Mouse (Mus musculus) ES-CJ7 (cell line): ENCODE results near the gene Cntrl.
A peak's percentile ranks its signal among the peaks of the same experiment; 100 is the strongest.

Experiments used
- DNase-seq: peaks from one replicate; pipeline ENCODE4 v3.0.0; 2011; ENCODE audit warnings: low read depth, low spot score

Gene Cntrl

DNA sequence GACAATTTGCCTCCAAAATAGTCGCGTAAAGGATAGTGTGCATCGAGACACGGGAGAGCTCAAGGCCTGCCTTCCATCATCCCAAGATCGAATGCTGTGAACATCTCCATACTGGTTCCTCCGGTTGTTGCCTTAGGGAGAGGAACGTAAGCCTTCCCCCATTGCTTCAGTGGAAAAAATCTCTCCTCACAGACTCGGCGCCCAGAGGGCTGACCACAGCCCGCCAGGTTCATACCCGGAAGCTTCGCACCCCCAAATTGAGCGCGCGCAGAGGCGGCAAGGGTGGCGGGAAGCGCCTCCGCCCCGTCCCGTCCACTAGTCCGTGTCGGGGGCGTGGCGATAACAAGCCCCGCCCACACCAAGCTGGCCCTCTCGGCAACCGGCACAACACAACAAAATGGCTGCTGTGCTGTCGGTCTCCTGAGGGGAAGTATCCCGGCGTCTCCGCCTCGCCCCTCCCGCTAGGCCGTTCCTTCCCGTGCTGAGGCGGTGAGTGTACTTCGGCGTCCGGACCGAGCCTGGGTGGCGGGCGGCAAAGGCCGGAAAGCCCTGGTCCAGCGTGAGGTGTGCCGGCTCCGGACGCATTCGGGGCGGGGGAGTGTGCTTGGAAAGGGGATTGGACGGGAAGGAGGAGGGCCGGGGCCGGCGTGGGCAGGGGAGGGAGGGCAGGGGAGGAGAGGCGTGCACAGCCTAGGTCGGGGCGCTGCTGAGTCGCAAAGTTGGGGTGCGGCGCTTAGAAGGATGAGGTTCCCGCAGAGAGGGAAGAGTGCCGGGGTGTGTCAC, at the start of gene Cntrl:
Gene Cntrl (plus strand): TSS at position 352 of the 783 bp plus-strand sequence.
- peak; percentile 84 for DNase-seq

- no peak for DNase-seq
Measured at GRCm38 (mm10) chr2:35060256-35060655, 49.0 kb upstream of the Cntrl start.

DNA sequence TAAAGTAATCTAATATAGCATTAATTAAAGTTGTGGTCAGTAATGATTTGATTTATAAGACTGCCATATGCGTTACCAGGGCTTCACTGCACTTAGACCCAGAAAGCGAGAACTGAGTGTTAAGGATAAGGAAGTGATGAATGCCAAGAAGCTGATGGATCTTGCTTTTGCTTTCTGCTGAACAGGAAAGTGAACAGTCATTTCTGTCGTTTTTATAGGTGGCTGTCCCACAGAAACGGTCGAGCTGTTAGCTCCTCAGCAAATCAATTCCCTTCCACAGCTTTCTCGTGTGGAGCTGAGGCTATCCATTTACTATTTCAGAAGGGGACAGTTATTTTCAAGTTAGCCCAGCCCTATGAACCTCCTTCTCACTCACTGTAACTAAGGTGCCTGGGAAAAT, 48.4 kb upstream of the Cntrl start:
- DNase-seq, result no peak

DNA sequence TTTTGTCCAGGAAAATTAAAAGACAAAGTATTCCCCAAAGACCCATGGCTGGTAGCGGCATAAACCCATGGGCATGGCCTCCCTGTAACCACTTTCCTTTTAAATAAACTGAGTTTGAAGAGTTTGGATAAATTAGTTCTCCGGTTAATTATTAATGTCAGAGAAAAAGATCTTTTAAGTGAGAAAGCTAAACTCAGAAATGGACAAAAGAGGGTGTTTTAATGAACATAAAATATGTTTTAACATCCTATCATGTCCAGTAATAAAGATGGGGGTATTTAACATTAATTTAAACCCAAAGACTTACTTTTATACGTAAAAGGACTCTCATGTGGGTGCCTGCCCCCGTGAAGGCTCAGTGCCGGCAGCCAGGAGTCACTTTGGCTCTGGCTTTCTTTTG, 48.0 kb upstream of the Cntrl start, which contains the start of gene Hc:
Gene Hc (minus strand): TSS at position 101 of the 400 bp plus-strand sequence.
- no peak for DNase-seq

- DNase-seq, result no peak
Measured at GRCm38 (mm10) chr2:35063333-35064030, 45.8 kb upstream of the Cntrl start.

GRCm38 (mm10) chr2:35066525-35067082, 42.7 kb upstream of the Cntrl start:
- peak; percentile 30 for DNase-seq

- no peak for DNase-seq
Measured at GRCm38 (mm10) chr2:35067117-35067516, 42.2 kb upstream of the Cntrl start.

DNA sequence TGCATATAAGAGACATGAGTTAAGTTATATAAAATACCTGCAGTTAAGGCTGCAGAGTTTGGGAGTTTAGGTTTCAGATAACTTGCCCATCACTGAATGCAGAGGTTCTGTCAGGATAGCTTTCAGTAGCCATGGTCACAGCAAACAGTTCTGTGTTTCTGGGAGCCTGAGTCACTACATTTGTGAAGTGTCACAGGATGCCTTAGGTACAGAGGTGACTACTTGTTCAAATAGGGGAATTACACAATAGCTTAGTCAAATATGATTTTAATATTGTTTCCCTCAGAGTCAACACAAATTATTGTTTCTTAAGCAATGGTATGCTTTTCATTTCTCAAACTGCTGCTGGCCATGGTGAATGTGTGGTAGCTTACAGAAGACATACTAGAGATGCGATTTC, 40.2 kb upstream of the Cntrl start:
- no peak for DNase-seq

- no peak for DNase-seq
Measured at GRCm38 (mm10) chr2:35070275-35070674, 39.0 kb upstream of the Cntrl start.

DNA sequence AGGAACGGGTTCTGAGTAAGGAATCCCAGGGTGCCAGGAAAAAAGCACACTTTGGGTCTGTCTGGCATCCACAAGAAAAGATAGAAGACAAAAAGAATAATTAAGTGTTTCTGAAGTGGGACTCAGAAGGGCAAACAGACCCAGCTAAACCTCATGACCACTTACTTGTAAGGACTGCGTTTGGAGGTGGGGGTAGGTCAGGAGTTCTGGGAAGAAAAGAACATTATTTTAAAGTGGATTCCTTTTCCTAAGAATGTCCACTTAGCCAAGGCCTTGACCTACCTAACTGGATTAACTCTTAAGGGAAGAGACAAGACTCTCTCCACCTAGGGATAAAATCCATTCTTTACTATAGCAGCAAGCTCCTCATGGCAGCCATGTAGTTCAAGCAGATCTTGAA, 36.7 kb upstream of the Cntrl start:
- no peak for DNase-seq

GRCm38 (mm10) chr2:35074328-35074727, 35.0 kb upstream of the Cntrl start:
- no peak for DNase-seq

- DNase-seq, result no peak
Measured at GRCm38 (mm10) chr2:35079166-35079565, 30.1 kb upstream of the Cntrl start.

GRCm38 (mm10) chr2:35087418-35087817, 21.9 kb upstream of the Cntrl start:
- DNase-seq, result no peak

GRCm38 (mm10) chr2:35100529-35100928, 8.8 kb upstream of the Cntrl start:
- no peak for DNase-seq

GRCm38 (mm10) chr2:35101443-35101842, 7.8 kb upstream of the Cntrl start, which contains the start of gene AI182371:
TSS of gene AI182371 (minus strand) at chr2:35101543.
- DNase-seq, result no peak

- no peak for DNase-seq
Measured at GRCm38 (mm10) chr2:35102777-35103176, 6.5 kb upstream of the Cntrl start.

DNA sequence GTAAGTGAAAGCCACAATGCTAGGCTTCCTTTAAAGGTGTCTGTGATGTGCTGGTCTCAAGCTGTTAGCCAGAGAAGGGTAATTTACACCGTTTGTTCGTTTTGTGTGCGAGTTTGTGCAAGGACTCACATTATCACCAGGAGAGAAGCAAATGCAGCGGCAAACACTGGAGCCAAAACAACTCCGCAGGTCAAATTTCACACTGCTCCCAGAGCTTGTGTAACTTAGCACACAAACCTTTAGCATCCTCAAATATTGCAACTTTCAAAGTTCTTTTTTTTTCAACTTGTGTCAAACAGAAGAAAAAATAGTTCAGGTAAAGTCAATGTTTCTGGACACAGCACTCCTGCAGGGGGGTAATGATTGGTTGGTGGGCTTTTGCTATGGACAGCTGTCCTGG, 5.7 kb upstream of the Cntrl start:
- no peak for DNase-seq

DNA sequence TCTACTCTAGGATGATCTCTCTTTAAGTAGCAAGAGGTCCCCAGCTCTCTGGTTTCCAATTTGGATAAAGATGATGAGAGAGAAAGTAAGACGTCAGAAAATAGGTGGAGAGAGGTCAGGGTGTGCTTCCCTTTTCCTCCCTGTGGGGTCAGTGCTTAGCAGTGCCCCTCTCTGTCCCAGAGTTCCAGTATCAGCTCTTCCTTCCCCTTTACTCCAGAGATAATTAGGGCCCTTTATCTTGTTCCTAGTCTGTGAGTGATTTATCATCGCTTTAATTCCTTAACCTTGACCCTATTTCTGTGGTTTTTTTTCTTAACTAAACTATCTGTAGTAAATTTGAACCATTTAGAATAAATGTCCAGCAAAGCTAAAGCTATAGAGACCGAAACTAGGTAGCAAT, 4.4 kb upstream of the Cntrl start:
- no peak for DNase-seq

GRCm38 (mm10) chr2:35107984-35108635, 1.2 kb upstream of the Cntrl start:
- DNase-seq, result peak; percentile 76

- DNase-seq, result peak; percentile 80
Measured at GRCm38 (mm10) chr2:35108712-35109111, 580 bp upstream of the Cntrl start.

GRCm38 (mm10) chr2:35109924-35110304, 622 bp downstream of the Cntrl start:
- DNase-seq, result no peak

DNA sequence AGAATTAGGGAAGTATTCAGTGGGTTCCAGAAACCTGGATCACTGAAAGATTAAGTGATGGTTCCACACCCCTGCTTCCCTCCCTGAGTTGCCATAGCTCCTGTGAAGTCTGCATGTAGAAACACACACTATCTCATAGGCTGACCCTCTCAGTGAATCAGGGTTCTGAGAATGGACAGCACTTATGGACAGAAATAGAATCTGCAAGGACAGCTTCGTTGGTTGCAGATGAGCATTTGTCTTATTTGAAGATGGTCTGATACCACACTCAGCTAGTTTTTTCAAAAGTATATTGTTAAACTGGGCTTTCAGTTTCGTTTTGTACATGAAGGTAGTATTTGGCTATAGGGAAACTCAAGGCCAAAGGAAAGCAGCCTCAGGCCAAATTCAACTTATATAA, 1.2 kb downstream of the Cntrl start:
- no peak for DNase-seq
